Mouse (Mus musculus) A20 (cell line): ENCODE measurements around the gene Pde4b.

ENCODE experiments used
- DNase-seq: peaks from one replicate; pipeline ENCODE4 v3.0.0-alpha.2; 2011; ENCODE audit warnings: low read depth, low spot score

Gene Pde4b

GRCm38 (mm10) chr4:102505714-102506113, 418.4 kb downstream of the Pde4b start:
- no peak for DNase-seq

GRCm38 (mm10) chr4:102506376-102507280, 419.3 kb downstream of the Pde4b start:
- no peak for DNase-seq

GRCm38 (mm10) chr4:102507344-102507743, 420.0 kb downstream of the Pde4b start:
- DNase-seq = no peak

- peak; percentile 27 for DNase-seq
Observed at GRCm38 (mm10) chr4:102507753-102508152, 420.4 kb downstream of the Pde4b start.

- no peak for DNase-seq
Observed at GRCm38 (mm10) chr4:102510061-102510460, 422.7 kb downstream of the Pde4b start.

GRCm38 (mm10) chr4:102510939-102511391, 423.6 kb downstream of the Pde4b start:
- DNase-seq = no peak

- no peak for DNase-seq
Observed at GRCm38 (mm10) chr4:102511511-102511910, 424.2 kb downstream of the Pde4b start.

- no peak for DNase-seq
Observed at GRCm38 (mm10) chr4:102512940-102513339, 425.6 kb downstream of the Pde4b start.

- DNase-seq = no peak
Observed at GRCm38 (mm10) chr4:102513514-102513913, 426.2 kb downstream of the Pde4b start.

GRCm38 (mm10) chr4:102514972-102515835, 427.9 kb downstream of the Pde4b start:
- peak; percentile 41 for DNase-seq

- peak; percentile 13 for DNase-seq
Observed at GRCm38 (mm10) chr4:102516395-102516794, 429.1 kb downstream of the Pde4b start.

GRCm38 (mm10) chr4:102516982-102517630, 429.8 kb downstream of the Pde4b start:
- DNase-seq = peak; percentile 95

- no peak for DNase-seq
Observed at GRCm38 (mm10) chr4:102517653-102518052, 430.3 kb downstream of the Pde4b start.

GRCm38 (mm10) chr4:102518341-102518740, 431.0 kb downstream of the Pde4b start:
- no peak for DNase-seq

- peak; percentile 40 for DNase-seq
Observed at GRCm38 (mm10) chr4:102520669-102521261, 433.4 kb downstream of the Pde4b start.

- no peak for DNase-seq
Observed at GRCm38 (mm10) chr4:102521434-102521833, 434.1 kb downstream of the Pde4b start.

GRCm38 (mm10) chr4:102527361-102527760, 440.0 kb downstream of the Pde4b start:
- DNase-seq = no peak

GRCm38 (mm10) chr4:102530797-102531196, 443.5 kb downstream of the Pde4b start:
- no peak for DNase-seq

- DNase-seq = no peak
Observed at GRCm38 (mm10) chr4:102531729-102532128, 444.4 kb downstream of the Pde4b start.

GRCm38 (mm10) chr4:102533183-102534048, 446.1 kb downstream of the Pde4b start:
- DNase-seq = no peak
